Mouse (Mus musculus): ENCODE data around the gene Gpsm3.

The Gpsm3 gene

DNA sequence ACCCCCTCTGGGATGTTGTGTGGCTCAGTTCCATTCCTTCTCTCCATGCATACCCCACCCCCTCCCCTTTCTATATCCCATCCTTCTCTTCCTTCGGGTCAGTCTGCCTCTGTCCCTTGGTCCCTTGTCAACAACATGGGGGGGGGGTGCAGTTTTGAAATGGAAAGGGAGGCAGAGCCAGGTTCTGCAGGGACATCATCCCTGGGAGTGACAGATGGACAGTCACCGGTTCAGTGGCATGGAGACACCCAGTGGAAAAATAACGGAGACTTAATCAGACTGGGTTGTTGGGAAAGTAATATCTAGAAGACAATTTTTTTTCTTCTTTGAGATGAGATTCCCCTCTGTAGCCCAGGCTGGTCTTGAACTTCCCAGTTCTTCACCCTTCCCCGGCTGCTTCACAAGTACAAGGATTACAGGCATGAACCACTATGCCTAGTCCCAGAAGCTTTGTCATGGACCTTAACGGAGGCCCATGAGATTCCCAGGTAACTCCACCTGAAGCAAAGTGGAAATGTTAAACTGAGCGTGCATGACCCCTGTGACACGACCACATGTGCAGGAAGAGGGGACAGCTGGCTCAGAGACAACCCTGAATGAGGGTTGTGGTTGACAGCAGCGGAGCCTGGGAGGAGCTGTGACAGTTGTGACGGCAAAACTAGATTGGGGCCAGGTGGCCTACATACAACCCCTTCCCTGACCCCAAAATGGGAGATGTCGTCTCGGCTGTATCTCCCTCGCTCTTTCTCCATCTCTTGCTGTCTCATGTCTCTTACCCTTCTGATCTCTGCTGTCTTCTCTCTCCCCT is 40.4 kb downstream of the Gpsm3 start:
- peak in 1 of 2 experiments; percentile 27 for DNase-seq

DNA sequence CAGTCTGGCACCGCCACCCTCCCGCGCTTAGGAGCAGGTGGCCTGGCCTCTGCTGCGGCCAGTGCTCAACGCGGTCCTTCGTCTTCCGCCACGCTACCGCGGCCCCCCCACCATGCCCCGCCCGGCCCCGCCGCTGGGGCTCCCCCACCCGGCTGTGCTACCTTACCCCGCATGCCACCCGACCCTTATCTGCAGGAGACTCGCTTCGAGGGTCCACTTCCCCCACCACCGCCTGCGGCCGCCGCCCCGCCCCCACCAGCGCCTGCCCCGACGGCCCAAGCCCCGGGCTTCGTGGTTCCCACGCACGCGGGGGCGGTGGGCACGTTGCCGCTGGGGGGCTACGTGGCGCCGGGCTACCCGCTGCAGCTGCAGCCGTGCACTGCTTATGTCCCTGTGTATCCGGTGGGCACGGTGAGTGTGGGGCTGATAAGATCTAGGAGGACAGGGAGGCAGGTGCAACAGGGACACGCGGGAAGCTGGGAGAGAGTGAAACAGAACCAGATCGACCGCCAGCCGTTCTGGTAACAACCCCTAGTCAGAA is 41.2 kb downstream of the Gpsm3 start:
- DNase-seq = peak in 1 of 2 experiments; percentile 43

DNA sequence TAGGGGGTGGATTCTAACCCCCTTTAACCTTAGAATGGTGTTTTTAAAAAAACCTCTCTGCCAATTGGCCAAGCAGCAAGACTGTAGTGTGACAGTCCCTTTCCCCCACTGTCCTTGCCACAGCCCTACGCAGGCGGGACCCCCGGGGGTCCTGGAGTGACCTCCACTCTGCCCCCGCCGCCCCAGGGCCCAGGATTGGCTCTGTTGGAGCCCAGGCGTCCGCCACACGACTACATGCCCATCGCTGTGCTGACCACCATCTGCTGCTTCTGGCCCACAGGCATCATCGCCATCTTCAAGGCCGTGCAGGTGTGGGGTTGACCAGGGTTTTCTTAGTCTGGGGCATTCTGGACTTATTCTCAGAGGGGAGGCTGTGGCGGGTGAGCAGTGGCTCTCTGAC is 42.0 kb downstream of the Gpsm3 start:
- peak in 1 of 2 experiments; percentile 37 for DNase-seq

DNA sequence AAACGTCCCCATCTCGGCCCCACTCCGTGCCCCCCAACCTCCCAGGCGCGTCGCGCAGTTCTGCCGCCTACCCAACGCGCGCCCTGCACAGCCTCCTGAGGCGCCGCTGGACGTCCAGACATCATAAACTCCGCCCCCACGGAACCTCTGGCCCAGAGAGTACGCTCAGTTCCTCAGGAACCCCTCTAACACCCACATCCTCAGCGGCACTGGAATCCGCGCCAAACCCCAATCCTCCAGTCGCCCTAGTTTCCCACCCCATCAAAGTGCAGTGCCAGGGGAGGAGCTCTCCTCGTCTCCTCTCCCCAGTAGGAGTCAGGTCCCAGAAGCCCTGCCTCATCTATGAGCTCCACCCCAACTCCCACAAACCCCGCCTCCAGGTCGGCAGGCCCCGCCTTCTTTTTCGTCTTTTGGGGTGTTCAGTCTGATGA is 42.7 kb downstream of the Gpsm3 start:
- DNase-seq = peak; percentile 83 to 90

DNA sequence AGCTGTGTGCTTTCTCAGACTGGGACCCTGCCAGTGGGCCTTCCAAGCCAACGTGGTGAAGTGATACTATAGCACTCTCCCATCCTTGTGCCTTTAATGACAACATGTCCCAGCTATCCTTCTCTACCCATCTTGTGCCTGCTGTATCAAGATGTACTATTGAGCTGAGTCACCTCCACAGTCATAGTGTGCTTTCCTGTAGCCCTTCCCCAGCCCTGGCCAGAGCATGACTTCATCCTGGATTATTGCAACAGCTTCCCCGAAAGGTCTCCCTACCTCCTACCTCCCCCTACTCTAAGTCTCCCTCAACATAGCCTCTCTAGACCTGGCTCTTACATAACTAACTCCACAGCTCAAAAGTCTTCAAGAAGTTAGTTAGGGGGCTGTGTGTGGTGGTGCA is 46.1 kb downstream of the Gpsm3 start:
- DNase-seq = no peak

DNA sequence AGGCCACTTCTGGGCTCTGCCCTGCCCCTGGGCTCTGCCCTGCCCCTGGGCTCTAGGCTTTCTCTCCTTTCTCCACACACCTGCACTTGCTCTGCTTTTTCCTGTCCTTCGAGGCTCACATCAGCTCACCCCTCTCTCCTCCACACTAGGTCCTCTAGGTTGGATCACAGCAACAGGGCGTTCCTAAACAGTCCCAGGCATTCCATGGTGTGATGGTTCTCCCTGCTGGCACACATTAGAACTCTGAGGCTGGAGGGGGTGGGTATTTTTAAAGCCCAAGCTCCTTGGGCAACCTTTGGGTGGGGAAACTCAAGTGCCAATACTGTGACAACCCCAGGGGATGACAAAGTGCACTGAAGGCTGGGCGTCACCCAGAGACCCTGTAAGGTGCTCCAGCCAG is 47.9 kb downstream of the Gpsm3 start:
- DNase-seq = no peak

GRCm38 (mm10) chr17:34639461-34640255 is 50.1 kb downstream of the Gpsm3 start:
- peak in 1 of 2 experiments; percentile 24 for DNase-seq

- peak in 1 of 2 experiments; percentile 66 for DNase-seq
Observed at GRCm38 (mm10) chr17:34640778-34641601, 51.4 kb downstream of the Gpsm3 start.

Data from kidney, postnatal 25 days (tissue).